Mouse (Mus musculus) ES-Bruce4 (cell line): ENCODE data around the gene A3galt2.

Experiments used
- CTCF ChIP-seq: IDR thresholded peaks from one replicate; pipeline ENCODE4 v1.8.1; 2011; ENCODE audit warnings: low read depth, low read length
- EP300 ChIP-seq: IDR thresholded peaks from 2 replicates; pipeline ENCODE4 v1.6.1; 2011; ENCODE audit warnings: low read depth, low read length; ENCODE audit not compliant: insufficient read depth
- POLR2A ChIP-seq: IDR thresholded peaks from one replicate; pipeline ENCODE4 v1.8.1; 2011; ENCODE audit warnings: low read length; ENCODE audit not compliant: insufficient read depth

GRCm38 (mm10) chr4:128755064-128755463 is at the start of gene A3galt2:
- no peak for TF ChIP-seq EP300
- TF ChIP-seq CTCF = no peak
- no peak for TF ChIP-seq POLR2A
